Mouse (Mus musculus) right cerebral cortex, adult 2 months (tissue): ENCODE measurements around the gene Acot5.
"Not testable (repeated sequence)": the region's sequence is repeated elsewhere in the genome, so short reads cannot be mapped to it uniquely, and the experiment has no call there.

Experiments
- DNase-seq, 2 experiments: peaks; one replicate each; pipeline ENCODE4 v3.0.0; 2021 to 2022; ENCODE audit warnings: low spot score in 2 of 2

Acot5 gene

GRCm38 (mm10) chr12:84062336-84062735, 6.8 kb upstream of the Acot5 start:
- DNase-seq = no peak

GRCm38 (mm10) chr12:84063228-84063627, 5.9 kb upstream of the Acot5 start:
- no peak for DNase-seq

DNA sequence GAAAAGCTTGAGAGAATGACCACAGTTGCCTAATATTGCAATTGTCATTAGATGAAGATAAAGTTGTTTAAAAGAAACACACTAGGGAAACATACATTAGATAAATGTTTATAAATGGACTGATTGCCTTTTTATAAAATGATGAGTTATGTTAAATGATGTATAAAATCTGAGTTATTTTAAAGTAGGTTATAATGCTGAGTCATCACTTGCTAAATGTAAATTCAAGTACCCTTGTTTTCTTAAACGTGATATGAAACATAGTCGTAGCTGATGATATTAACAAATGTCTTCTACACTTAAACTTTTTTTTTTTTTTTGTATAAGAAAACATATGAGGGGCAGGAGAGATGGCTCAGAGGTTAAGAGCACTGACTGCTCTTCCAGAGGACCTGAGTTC, 5.3 kb upstream of the Acot5 start:
- DNase-seq = no peak

DNA sequence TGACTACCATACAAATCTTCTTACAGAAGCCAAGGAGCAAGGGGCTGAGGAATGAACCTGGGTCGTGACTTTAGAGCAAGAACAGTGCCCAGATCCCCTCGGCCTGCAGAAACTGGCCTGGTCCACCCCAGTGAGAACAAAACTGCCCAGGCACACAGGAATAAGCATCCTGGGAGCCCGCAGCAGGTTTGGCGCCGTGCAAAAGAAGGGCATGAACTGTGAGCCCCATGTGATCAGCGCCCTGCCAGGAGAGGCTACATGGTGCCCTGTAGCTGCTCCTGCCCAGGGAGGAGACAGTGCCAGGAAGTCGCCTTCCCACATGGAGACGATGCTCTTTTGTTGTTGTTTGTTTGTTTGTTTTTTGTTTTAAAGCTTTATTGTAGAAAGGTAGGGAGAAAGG, 4.5 kb upstream of the Acot5 start:
- no peak for DNase-seq

DNA sequence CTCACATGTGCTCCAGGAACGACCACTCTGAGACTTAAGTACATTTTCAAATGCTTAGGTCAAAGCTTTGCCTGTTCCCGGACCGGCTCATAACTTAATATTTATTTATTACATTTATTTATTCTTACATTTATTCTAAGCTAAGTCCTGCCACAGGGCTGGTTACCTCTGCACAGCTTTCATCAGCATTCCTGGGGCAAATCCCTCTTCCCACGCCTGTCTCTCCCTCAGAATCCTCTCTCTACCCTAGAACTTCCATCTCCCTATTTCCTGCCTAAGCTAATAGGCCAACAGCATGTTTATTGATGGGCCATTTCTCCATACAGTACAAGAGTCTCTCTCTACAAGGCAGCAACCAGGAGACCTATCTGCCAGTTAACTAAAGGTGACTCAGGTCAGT, 1.4 kb upstream of the Acot5 start:
- no peak for DNase-seq

DNA sequence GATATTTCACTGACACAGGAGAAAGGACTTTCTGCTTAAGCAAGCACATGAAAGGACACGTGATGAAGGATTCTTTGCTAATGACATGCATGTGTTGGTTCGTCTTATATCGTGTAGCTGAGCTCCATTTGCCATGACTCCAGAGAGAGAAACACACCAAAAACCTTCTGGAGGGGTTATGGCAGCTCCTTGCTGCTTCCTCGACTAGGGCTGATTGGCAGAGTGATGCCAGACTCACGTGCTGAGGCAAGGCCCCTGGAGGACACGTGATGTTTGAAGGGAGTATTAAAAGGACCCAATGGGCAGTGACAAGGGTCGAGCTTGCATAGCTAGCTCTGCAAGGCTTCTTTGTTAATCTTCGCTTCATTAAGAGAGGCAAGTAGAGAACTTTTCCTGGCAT, 829 bp upstream of the Acot5 start:
- no peak for DNase-seq

DNA sequence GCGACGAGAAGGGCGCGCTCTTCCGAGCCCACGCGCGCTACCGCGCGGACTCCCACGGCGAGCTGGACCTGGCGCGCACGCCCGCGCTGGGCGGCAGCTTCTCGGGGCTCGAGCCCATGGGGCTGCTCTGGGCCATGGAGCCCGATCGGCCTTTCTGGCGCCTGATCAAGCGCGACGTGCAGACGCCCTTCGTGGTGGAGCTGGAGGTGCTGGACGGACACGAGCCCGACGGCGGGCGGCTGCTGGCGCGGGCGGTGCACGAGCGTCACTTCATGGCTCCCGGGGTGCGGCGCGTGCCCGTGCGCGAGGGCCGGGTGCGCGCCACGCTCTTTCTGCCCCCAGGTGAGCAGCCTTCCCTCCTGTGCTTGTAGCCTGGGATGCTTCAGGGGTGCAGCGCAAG, 457 bp downstream of the Acot5 start:
- peak in 1 of 2 experiments; percentile 49 for DNase-seq

DNA sequence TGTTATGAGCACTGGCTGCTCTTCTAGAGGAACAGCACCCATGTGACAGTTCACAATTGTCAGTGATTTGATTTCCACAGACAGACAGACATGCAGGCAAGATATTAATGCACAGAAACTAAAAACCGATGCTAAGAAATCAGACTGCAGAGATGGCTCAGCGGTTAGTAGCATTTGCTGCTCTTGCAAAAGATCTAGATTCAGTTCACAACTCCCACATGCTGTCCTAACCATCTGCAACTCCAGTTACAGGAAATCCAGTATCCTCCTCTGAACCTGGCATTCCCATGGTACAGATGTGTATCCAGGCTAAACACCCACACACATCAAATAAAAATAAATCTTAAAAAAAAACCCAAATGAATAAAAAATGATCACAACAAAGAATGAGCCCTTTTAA, 2.6 kb downstream of the Acot5 start:
- peak; percentile 51 to 61 for DNase-seq

DNA sequence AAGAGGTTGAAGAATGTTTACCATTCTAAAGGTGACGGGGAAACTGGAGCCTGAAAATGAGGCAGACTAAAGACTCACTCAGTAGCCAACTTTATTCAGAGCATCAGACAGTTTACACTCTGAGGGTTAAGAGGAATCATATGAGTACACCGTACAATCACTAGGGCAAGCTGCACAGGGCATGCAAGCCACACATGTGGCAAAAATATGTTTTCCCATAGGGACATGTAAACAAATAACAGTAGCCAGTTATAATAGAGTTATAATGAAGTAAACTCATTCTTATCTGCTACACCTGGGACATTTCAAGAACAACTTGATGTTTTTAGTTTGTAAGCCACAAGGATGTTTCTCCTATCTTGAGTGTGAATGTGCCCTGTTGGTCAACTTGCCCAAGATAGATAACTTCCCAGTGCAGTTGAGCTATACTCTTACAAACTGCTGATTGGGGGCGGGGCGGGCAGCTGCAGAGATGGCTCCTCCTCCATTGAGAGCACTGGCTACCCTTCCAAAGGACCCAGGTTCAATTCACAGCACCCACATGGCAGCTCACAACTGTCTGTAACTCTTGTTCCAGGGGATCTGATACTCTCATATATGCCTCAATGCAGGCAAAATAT, 8.4 kb downstream of the Acot5 start:
- no peak for DNase-seq

DNA sequence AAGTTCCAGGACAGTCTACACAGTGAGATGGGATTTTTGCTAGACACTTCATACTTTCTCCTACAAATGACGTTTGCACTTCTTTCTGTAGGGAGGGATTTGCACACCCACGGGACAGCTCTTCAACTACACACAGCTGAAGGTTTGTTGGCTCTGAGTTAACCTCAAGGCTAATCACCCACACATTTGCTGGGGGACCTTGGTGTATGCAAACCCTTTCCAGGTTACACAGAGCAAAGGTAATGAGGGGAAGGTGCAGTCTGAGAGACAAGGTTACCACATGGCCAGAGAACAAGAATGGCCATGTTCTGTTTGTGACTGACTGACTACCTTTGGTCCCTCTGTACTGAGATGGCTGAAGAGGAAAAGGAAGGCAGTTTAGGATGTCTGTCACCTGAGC, 14.7 kb downstream of the Acot5 start:
- DNase-seq = no peak

DNA sequence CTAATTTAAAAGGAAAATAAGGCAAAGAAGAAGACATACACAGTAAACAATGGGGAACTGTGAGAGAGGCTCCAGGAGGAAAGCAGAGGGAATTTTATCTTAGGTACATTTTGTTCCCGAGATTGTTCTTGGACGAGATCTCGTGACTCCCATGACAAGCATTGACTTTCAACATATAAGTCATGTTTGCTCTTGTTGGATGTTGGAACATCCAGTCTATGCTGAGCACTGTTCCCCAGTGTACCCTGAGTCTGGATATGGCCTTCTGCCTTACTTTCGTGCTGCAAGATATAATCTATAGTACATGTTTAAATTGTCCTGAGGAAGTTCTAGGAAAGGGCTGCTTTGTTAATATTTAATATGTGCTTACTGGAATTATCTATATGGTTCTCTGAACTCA, 15.5 kb downstream of the Acot5 start:
- no peak for DNase-seq

GRCm38 (mm10) chr12:84094666-84095065, 25.5 kb downstream of the Acot5 start:
- DNase-seq = not testable (repeated sequence)

GRCm38 (mm10) chr12:84099605-84100004, 30.5 kb downstream of the Acot5 start:
- no peak for DNase-seq

DNA sequence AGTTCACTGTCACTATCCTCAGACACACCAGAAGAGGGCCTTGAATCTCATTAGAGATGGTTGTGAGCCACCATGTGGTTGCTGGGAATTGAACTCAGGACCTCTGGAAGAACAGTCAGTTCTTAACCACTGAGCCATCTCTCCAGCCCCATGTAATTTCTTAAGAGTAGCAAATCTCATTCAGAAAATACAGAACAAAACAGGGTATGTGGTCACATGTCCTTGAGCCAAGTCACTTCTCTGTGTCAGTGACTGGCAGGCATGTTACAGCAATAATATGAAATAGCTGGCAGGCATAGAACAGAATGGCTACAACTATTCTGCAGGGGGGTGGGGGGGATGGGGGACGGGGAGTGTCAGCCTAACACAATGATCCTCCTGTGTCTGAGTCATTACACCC, 30.9 kb downstream of the Acot5 start:
- no peak for DNase-seq

DNA sequence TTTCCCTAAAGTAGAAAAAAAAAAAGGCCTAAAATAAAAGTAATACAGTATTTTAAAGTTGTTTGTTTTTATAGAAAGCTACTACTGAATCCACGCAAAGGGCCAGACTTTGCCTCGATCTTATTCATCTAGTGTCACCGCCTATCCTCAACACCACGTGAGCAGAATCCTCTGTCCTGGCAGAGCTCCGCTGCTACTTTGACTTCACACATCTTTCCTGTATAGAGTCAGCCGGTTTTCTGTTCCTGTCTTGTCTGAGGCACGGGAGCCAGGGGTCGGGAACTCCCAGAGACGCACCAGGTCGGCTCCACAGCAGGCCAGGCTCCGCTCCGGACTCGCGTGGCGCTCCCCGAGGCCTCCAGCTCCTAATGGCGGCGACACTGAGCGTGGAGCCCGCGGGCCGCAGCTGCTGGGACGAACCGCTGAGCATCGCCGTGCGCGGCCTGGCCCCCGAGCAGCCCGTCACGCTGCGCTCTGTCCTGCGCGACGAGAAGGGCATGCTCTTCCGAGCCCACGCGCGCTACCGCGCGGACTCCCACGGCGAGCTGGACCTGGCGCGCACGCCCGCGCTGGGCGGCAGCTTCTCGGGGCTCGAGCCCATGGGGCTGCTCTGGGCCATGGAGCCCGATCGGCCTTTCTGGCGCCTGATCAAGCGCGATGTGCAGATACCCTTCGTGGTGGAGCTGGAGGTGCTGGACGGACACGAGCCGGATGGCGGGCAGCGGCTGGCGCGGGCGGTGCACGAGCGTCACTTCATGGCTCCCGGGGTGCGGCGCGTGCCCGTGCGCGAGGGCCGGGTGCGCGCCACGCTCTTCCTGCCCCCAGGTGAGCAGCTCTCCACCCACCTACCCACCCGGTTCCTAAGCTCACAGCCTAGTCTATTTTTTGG, 31.7 kb downstream of the Acot5 start, which contains the start of gene Acot6:
Acot6 (plus strand) TSS at position 51 of the 889 bp plus-strand sequence.
- peak; percentile 35 to 41 for DNase-seq

GRCm38 (mm10) chr12:84101493-84101845, 32.3 kb downstream of the Acot5 start:
- no peak for DNase-seq

GRCm38 (mm10) chr12:84107012-84107411, 37.9 kb downstream of the Acot5 start:
- no peak for DNase-seq

GRCm38 (mm10) chr12:84107692-84108091, 38.6 kb downstream of the Acot5 start:
- no peak for DNase-seq

GRCm38 (mm10) chr12:84109924-84110323, 40.8 kb downstream of the Acot5 start:
- no peak for DNase-seq

DNA sequence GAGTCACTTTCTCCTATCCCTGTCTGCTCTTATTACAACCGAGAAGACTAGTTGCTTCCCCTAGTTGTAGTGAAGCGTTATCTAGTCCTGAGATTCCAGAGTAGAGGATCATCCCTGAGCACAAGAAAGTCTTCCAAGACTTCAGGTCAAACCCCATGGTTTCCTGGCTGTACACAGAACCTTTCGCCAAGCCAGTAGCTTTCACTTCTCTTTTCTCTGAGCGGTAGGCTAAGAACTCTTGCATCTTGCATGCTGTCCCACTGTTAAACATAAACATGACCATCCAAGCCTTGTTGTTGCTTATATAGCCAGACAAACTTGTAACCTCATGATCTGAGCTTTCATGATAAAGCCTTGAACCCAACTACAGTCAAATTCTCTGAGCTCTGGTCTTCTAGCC, 41.7 kb downstream of the Acot5 start:
- DNase-seq = no peak

- DNase-seq = no peak
These were observed 44.6 kb downstream of the Acot5 start for GRCm38 (mm10) chr12:84113676-84114075.

- peak; percentile 84 to 88 for DNase-seq
These were observed 45.2 kb downstream of the Acot5 start, which contains the start of gene Dnal1 for GRCm38 (mm10) chr12:84114153-84114994. Dnal1 (plus strand) TSS chr12:84114366.
